Mouse (Mus musculus) stomach, embryonic 14.5 days (tissue): Measurements from ENCODE around the gene Gm9049. TPM values are rescaled to one million over a fixed set of nuclear protein-coding genes. Genes with fewer than 3 reads are reported as not detected.
"Not testable (repeated sequence)": the region's sequence is repeated elsewhere in the genome, so short reads cannot be mapped to it uniquely, and the experiment has no call there.

Experiments used
- ATAC-seq: fragments of 200-750 bp; cut with Nextera tagmentation; 2 replicates; pipeline ENCODE4 v1.8.0; 2017; ENCODE audit warnings: low read depth, moderate TSS enrichment; ENCODE audit not compliant: insufficient number of reproducible peaks, insufficient read depth, low FRiP score
- H3K27ac ChIP-seq: fragments of 300-500 bp; sonication (generic); 2 replicates; pipeline ENCODE4 v1.5.1; 2014; ENCODE audit warnings: mild to moderate bottlenecking, low read length, moderate library complexity, mixed read lengths
- H3K27me3 ChIP-seq: fragments of 300-500 bp; sonication (generic); 2 replicates; pipeline ENCODE4 v1.6.1; 2014; ENCODE audit warnings: low read length, control low read depth, mixed read lengths; ENCODE audit not compliant: control insufficient read depth, insufficient read depth
- H3K36me3 ChIP-seq: fragments of 300-500 bp; sonication (generic); 2 replicates; pipeline ENCODE4 v1.6.1; 2014; ENCODE audit warnings: mild to moderate bottlenecking, control low read depth, low read length, moderate library complexity, mixed read lengths; ENCODE audit not compliant: control insufficient read depth, insufficient read depth
- H3K4me1 ChIP-seq: fragments of 300-500 bp; sonication (generic); 2 replicates; pipeline ENCODE4 v1.6.1; 2014; ENCODE audit warnings: low read length, control low read depth, mixed read lengths; ENCODE audit not compliant: control insufficient read depth, insufficient read depth
- H3K4me2 ChIP-seq: fragments of 300-500 bp; sonication (generic); replicated peaks from 2 replicates; pipeline ENCODE4 v1.6.1; 2014; ENCODE audit warnings: low read depth, low read length, control low read depth
- H3K4me3 ChIP-seq: fragments of 300-500 bp; sonication (generic); 2 replicates; pipeline ENCODE4 v1.5.1; 2014; ENCODE audit warnings: low read depth, low read length, control low read depth
- H3K9ac ChIP-seq: fragments of 300-500 bp; sonication (generic); replicated peaks from 2 replicates; pipeline ENCODE4 v1.6.1; 2014; ENCODE audit warnings: low read depth, mild to moderate bottlenecking, control low read depth, low read length, moderate library complexity, mixed read lengths
- H3K9me3 ChIP-seq: fragments of 300-500 bp; sonication (generic); 2 replicates; pipeline ENCODE4 v1.6.1; 2016; ENCODE audit warnings: low read depth, low read length, control low read depth; ENCODE audit not compliant: control insufficient read depth
- WGBS: fragments of 180-500 bp; shearing (Covaris S2); extraction: QIAGEN DNeasy Blood & Tissue Kit; methylation state at CpG from one replicate; pipeline ENCODE4 v1.1.7; 2014; 5-methylcytosine and 5-hydroxymethylcytosine counted together
- polyA plus RNA-seq: library from polyadenylated mRNA; unstranded; fragments of >200 nt; fragmentation: Nextera tagmentation; extraction: Ambion mirVana; gene quantifications from 2 replicates; pipeline ENCODE4 v1.2.1, GENCODE M21; 2014

The Gm9049 gene
- polyA plus RNA-seq, 1 experiment from 2014 or later, result not detected

DNA sequence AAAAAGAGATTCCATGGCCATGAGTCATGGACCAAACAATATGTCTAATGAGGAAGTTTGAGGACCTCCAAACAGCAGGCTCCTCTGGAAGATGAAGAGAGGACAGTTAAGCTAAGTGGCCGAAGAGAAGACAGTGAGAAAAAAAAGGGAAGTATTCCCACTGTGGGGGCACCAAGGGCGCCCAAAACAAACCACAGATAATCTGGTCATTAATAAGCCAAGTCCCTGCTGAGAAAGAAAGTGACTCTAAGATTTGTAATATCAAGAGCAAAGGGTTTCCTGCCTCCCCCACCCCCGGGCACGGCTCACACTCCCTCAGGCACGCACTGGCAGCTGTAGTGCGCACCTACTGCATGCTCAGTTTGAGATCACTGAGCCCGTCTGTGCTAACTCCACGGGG, 34.9 kb downstream of the Gm9049 start:
- 82% methylated on average over 8 of the region's 8 CpGs for WGBS
- Histone ChIP-seq H3K9me3 (no peaks in the 10 kb centered on the region), H3K36me3 (no peaks in the 10 kb centered on the region), H3K4me3 (no peak overlapping the region), H3K27me3 (no peaks in the 10 kb centered on the region), H3K4me1 (no peaks in the 10 kb centered on the region), H3K4me2 (no peak overlapping the region), H3K27ac (no peak overlapping the region), H3K9ac (no peak overlapping the region)
- no peak for ATAC-seq

DNA sequence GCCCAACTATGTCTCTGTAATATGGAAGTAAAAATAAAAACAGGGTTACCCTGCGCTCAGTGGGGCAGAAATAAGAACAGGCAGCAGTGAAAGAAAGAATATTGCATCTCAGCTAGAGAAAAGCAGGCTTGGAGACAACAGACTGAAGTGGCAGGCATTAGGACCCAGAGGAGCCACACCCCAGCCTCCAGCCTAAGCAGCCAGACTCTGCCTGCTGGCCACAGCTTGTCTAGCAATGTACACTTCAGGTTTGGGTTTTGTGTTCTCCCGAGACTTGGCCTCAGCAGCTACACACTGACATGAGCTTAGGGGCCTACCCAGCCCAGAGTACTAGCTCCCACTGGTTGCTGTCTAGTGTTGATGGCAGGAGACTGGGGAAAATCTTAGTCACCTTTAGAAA, 51.8 kb downstream of the Gm9049 start:
- H3K4me2 ChIP-seq, H3K4me3 ChIP-seq, H3K4me1 ChIP-seq, ATAC-seq, H3K27ac ChIP-seq, H3K27me3 ChIP-seq, H3K36me3 ChIP-seq, H3K9ac ChIP-seq, H3K9me3 ChIP-seq: not testable (repeated sequence)
- 45% methylated on average over 2 of the region's 2 CpGs for WGBS

Other genes with a start within 250 kb of the Gm9049 start
- gene Mdm1, start 212.3 kb downstream of the Gm9049 start, polyA plus RNA-seq, result 20.7 and 20.9 TPM in 2 replicates
- not detected in 2 replicates for gene Il22, start 149.2 kb downstream of the Gm9049 start, polyA plus RNA-seq
- not detected in 2 replicates for gene Gm32717, start 113.3 kb downstream of the Gm9049 start, polyA plus RNA-seq
- gene Gm32802, start 95.4 kb downstream of the Gm9049 start, polyA plus RNA-seq, result not detected in 2 replicates
- gene Iltifb, start 59.1 kb downstream of the Gm9049 start, polyA plus RNA-seq, result not detected in 2 replicates
- gene Gm9040, start 27.1 kb downstream of the Gm9049 start, polyA plus RNA-seq, result 0.16 TPM in 1 of 2 replicates, not detected in the other
- 0.16 TPM in 1 of 2 replicates, not detected in the other for gene Gm9044, start 21.7 kb downstream of the Gm9049 start, polyA plus RNA-seq
- gene Gm9045, start 16.3 kb downstream of the Gm9049 start, polyA plus RNA-seq, result not detected in 2 replicates
- gene Gm9046, start 10.8 kb downstream of the Gm9049 start, polyA plus RNA-seq, result not detected in 2 replicates
- not detected in 2 replicates for gene Gm9048, start 5.4 kb downstream of the Gm9049 start, polyA plus RNA-seq
- not detected in 2 replicates for gene Ifng, start 86.9 kb upstream of the Gm9049 start, polyA plus RNA-seq